Mouse (Mus musculus) lung, adult 2 months (tissue): ENCODE data around the gene Iqcf1.
"Not testable (repeated sequence)": the region's sequence is repeated elsewhere in the genome, so short reads cannot be mapped to it uniquely, and the experiment has no call there.

Experiments
- CTCF ChIP-seq: fragments of 200-500 bp; IDR thresholded peaks from 2 replicates; pipeline ENCODE4 v1.5.1; 2011; ENCODE audit warnings: mild to moderate bottlenecking, low read length, control low read depth; ENCODE audit not compliant: insufficient read depth
- POLR2A ChIP-seq: fragments of 200-500 bp; IDR thresholded peaks from 2 replicates; pipeline ENCODE4 v1.6.1; 2011; ENCODE audit warnings: low read depth, mild to moderate bottlenecking, control low read depth, low read length, borderline replicate concordance; ENCODE audit errors: extremely low read depth

- TF ChIP-seq POLR2A, CTCF: not testable (repeated sequence)
Observed at GRCm38 (mm10) chr9:106487602-106488001, 12.2 kb upstream of the Iqcf1 start.
